Mouse (Mus musculus) mesoderm, embryonic 11.5 days (tissue): ENCODE measurements around the gene Cyp2d11.
"Not testable (repeated sequence)": the region's sequence is repeated elsewhere in the genome, so short reads cannot be mapped to it uniquely, and the experiment has no call there.

Source experiments
- DNase-seq: peaks from one replicate; pipeline ENCODE4 v3.0.0-alpha.2; 2012; ENCODE audit warnings: low read depth, low spot score

Cyp2d11 gene

GRCm38 (mm10) chr15:82393922-82394321 is at the start of gene Cyp2d11:
Gene Cyp2d11, minus strand, starts transcription at chr15:82394022.
- DNase-seq: not testable (repeated sequence)

- DNase-seq: no peak
Observed at GRCm38 (mm10) chr15:82437975-82438617, 44.3 kb upstream of the Cyp2d11 start.

- DNase-seq: no peak
Observed at GRCm38 (mm10) chr15:82435606-82436005, 41.8 kb upstream of the Cyp2d11 start.

- no peak for DNase-seq
Observed at GRCm38 (mm10) chr15:82435011-82435410, 41.2 kb upstream of the Cyp2d11 start.

- no peak for DNase-seq
Observed at GRCm38 (mm10) chr15:82434541-82434940, 40.7 kb upstream of the Cyp2d11 start.

GRCm38 (mm10) chr15:82433621-82434020 is 39.8 kb upstream of the Cyp2d11 start:
- no peak for DNase-seq

GRCm38 (mm10) chr15:82433137-82433536 is 39.3 kb upstream of the Cyp2d11 start, which contains the start of gene Cyp2d9:
Gene Cyp2d9, plus strand, starts transcription at chr15:82433437.
- DNase-seq: no peak

- no peak for DNase-seq
Observed at GRCm38 (mm10) chr15:82423471-82423870, 29.6 kb upstream of the Cyp2d11 start.

- no peak for DNase-seq
Observed at GRCm38 (mm10) chr15:82422935-82423334, 29.1 kb upstream of the Cyp2d11 start.

- no peak for DNase-seq
Observed at GRCm38 (mm10) chr15:82418616-82419015, 24.8 kb upstream of the Cyp2d11 start.

- DNase-seq: peak; percentile 63
Observed at GRCm38 (mm10) chr15:82416797-82417789, 23.3 kb upstream of the Cyp2d11 start.

GRCm38 (mm10) chr15:82407536-82407935 is 13.7 kb upstream of the Cyp2d11 start:
- no peak for DNase-seq

GRCm38 (mm10) chr15:82406981-82407380 is 13.2 kb upstream of the Cyp2d11 start, which contains the start of gene Cyp2d10:
Gene Cyp2d10, minus strand, starts transcription at chr15:82407195.
- DNase-seq: no peak

GRCm38 (mm10) chr15:82404163-82404562 is 10.3 kb upstream of the Cyp2d11 start:
- DNase-seq: no peak

GRCm38 (mm10) chr15:82403606-82404005 is 9.8 kb upstream of the Cyp2d11 start:
- no peak for DNase-seq

GRCm38 (mm10) chr15:82402741-82403140 is 8.9 kb upstream of the Cyp2d11 start:
- DNase-seq: no peak

GRCm38 (mm10) chr15:82402106-82402505 is 8.3 kb upstream of the Cyp2d11 start:
- DNase-seq: no peak

- DNase-seq: no peak
Observed at GRCm38 (mm10) chr15:82401516-82401915, 7.7 kb upstream of the Cyp2d11 start.

- DNase-seq: not testable (repeated sequence)
Observed at GRCm38 (mm10) chr15:82395955-82396354, 2.1 kb upstream of the Cyp2d11 start.

- not testable (repeated sequence) for DNase-seq
Observed at GRCm38 (mm10) chr15:82389916-82390315, 3.9 kb downstream of the Cyp2d11 start.

- no peak for DNase-seq
Observed at GRCm38 (mm10) chr15:82385729-82386128, 8.1 kb downstream of the Cyp2d11 start.

- DNase-seq: no peak
Observed at GRCm38 (mm10) chr15:82382441-82382840, 11.4 kb downstream of the Cyp2d11 start.
